Mouse (Mus musculus) forebrain, embryonic 11.5 days (tissue): Measurements from ENCODE around the gene Lrrc25. TPM values are rescaled to one million over a fixed set of nuclear protein-coding genes. Genes with fewer than 3 reads are reported as not detected.

Experiments used
- ATAC-seq: fragments of 200-750 bp; cut with Nextera tagmentation; replicated peaks from 2 replicates; pipeline ENCODE4 v1.8.0; 2017; ENCODE audit warnings: moderate TSS enrichment; ENCODE audit not compliant: low FRiP score
- DNase-seq: peaks from one replicate; pipeline ENCODE4 v3.0.0-alpha.2; 2017; ENCODE audit warnings: low spot score
- H3K27ac ChIP-seq: fragments of 300-500 bp; sonication (generic); 2 replicates; pipeline ENCODE4 v1.5.1; 2014; ENCODE audit warnings: low read depth, low read length
- H3K27me3 ChIP-seq: fragments of 300-500 bp; sonication (generic); 2 replicates; pipeline ENCODE4 v1.6.1; 2014; ENCODE audit warnings: mild to moderate bottlenecking, low read length, mixed read lengths; ENCODE audit not compliant: control insufficient read depth, insufficient read depth
- H3K36me3 ChIP-seq: fragments of 300-500 bp; sonication (generic); 2 replicates; pipeline ENCODE4 v1.6.1; 2014; ENCODE audit warnings: mild to moderate bottlenecking, low read length, moderate library complexity, mixed read lengths; ENCODE audit not compliant: control insufficient read depth, insufficient read depth
- H3K4me1 ChIP-seq: fragments of 300-500 bp; sonication (generic); replicated peaks from 2 replicates; pipeline ENCODE4 v1.6.1; 2014; ENCODE audit warnings: low read length, mixed read lengths; ENCODE audit not compliant: control insufficient read depth, insufficient read depth
- H3K4me2 ChIP-seq: fragments of 300-500 bp; sonication (generic); 2 replicates; pipeline ENCODE4 v1.6.1; 2014; ENCODE audit warnings: low read depth, mild to moderate bottlenecking, low read length, moderate library complexity, mixed read lengths; ENCODE audit not compliant: severe bottlenecking
- H3K4me3 ChIP-seq: fragments of 300-500 bp; sonication (generic); 2 replicates; pipeline ENCODE4 v1.5.1; 2014; ENCODE audit warnings: low read depth, low read length
- H3K9ac ChIP-seq: fragments of 300-500 bp; sonication (generic); 2 replicates; pipeline ENCODE4 v1.6.1; 2014; ENCODE audit warnings: low read length
- H3K9me3 ChIP-seq: fragments of 300-500 bp; sonication (generic); 2 replicates; pipeline ENCODE4 v1.6.1; 2016; ENCODE audit warnings: low read length, mixed read lengths; ENCODE audit not compliant: control insufficient read depth
- WGBS: fragments of 180-500 bp; shearing (Covaris S2); extraction: QIAGEN DNeasy Blood & Tissue Kit; methylation state at CpG from one replicate; pipeline ENCODE4 v1.1.7; 2014; 5-methylcytosine and 5-hydroxymethylcytosine counted together
- polyA plus RNA-seq: library from polyadenylated mRNA; unstranded; fragments of >200 nt; fragmentation: Nextera tagmentation; extraction: Ambion mirVana; gene quantifications from 2 replicates; pipeline ENCODE4 v1.2.1, GENCODE M21; 2014

Lrrc25 gene
- polyA plus RNA-seq, 1 experiment from 2014 or later: 1.2 TPM

DNA sequence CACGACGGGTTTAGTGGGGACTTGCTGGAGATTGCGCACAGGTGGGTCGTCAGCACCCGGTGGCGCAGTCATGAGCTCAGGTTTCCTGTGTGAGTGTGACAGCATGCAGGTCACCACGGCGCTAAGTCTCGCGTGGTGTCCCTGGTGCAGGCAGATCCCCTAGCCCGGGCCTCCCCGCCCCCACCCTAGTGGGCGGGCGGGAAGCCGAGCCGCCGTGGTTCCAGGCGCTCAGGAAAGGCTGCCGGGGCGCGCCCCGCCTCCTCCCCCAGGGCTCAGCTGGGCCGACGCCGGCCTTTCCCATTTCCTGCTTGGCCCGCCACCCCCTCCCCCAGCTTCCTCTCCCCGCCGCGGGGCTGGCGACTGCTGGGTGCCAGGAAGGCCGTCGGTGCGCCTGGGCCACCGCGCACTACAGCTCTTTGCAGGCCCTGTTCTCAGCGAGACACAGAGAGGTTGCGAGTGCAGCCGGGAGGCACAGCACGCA is 6.5 kb upstream of the Lrrc25 start:
- Histone ChIP-seq H3K27me3 (peaks cover 4% of the 10 kb centered on the region; the same call in 1 of the 2 replicates), H3K4me2 (peak overlapping the region; percentile 94), H3K36me3 (no peaks in the 10 kb centered on the region), H3K27ac (peak overlapping the region; percentile 91), H3K4me3 (peak overlapping the region; percentile 39), H3K9ac (peak overlapping the region; percentile 67), H3K4me1 (peaks cover 25% of the 10 kb centered on the region), H3K9me3 (no peaks in the 10 kb centered on the region)
- ATAC-seq: peak; percentile 64
- peak; percentile 92 for DNase-seq
- WGBS: 2% methylated on average over 37 of the region's 39 CpGs

DNA sequence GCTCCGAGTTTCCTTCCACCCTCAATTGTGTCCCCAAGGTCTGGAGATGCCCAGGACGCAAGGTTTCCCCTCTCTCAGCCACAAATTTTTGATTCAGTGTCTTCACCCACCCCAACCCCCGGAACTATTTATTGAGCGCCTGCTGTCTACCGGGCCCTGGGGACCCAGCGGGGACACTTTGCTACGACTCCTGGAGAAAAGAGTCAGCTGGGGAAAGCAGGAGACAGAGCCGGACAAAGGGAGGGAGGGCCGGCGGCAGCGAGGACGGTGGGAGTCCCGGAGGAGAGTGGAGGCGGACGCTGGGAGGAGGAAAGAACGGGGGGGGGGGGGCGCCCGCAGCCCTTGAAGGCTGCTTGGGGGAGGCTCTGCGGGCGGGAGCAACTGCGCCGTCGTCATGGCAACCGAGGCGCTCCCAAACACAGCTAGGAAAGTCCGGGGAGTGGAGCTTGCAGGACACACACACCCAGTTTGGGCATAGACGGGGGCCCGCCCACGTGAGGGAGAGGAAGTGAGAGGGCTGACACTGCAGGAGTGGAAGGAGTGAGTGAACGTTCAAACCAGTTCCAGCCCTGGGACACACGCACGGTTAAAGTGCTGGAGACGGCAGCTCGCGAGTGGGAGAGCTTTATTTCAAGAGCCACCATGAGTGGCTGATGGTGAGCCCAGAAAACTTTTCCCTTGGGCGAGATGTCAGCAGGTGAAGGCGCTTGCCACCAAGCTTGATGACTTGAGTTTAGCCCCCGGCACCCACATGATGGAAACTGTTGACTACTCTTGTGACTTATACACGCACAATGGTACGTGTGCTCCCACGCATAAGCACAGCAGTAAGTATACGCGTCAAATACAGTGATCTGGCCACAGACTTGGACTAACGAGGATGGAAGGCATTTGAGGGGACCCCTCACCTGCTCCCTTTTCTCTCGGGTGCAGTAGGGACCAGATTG is 5.8 kb upstream of the Lrrc25 start:
- WGBS: 1% methylated on average over 42 of the region's 45 CpGs
- peak overlapping the region; percentile 39 for H3K4me3 ChIP-seq
- ATAC-seq (peak; percentile 49), DNase-seq (peak; percentile 92)
- H3K4me1 ChIP-seq: peaks cover 25% of the 10 kb centered on the region
- no peaks in the 10 kb centered on the region for H3K36me3 ChIP-seq
- peak overlapping the region; percentile 67 for H3K9ac ChIP-seq
- peak overlapping the region; percentile 94 for H3K4me2 ChIP-seq
- H3K27me3 ChIP-seq: peaks cover 4% of the 10 kb centered on the region; the same call in 1 of the 2 replicates
- H3K27ac ChIP-seq: peak overlapping the region; percentile 91
- no peaks in the 10 kb centered on the region for H3K9me3 ChIP-seq

DNA sequence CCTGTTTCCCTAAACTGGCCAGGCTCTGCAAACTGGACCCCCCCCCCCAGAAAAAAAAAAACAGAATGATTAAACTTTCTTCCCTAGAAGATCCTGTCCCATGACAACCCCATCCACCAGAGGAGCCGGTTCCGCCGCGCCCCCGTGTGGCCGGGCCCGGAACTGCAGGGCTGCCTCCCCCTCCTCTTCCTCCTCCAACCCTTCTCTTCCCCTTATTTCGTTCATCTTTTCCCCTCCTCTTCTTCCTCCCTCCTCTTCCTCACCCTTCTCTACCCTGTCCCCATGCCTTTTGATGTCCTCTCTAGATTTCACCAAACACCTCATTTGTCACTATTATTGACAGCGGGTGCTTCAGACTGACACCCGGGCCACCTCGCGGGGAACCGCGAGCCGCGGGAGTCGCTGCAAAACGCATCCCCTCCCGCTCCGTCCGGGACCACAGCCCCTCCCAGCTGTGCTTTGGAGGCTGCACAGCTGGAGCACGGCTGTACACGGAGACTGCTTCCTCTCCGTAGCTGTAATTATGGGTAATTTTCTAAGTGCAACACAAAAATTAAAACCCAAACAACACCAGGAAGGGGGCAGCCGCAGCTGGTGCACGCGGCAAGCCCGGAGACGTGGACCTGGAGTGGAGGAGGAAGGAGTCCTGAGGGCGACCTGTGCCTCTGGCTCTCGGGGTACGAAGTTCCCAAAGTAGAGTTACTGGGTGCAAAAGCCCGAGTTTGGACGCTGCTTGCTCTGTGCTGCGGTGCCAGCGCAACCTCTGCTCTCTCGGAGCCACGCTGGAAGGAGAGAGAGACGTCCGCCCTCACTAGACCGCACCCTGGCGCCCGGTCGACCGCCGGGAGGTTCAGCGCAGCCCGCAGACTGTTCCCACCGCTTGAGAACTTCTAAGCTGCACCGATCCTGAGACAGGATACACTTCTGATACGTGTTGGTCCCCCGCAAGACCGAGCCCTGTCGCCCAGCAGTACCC is 4.9 kb upstream of the Lrrc25 start:
- H3K36me3 ChIP-seq: no peaks in the 10 kb centered on the region
- DNase-seq (peak; percentile 94), ATAC-seq (no peak)
- H3K4me2 ChIP-seq: peak overlapping the region; percentile 94
- no peaks in the 10 kb centered on the region for H3K9me3 ChIP-seq
- under 1% methylated on average over 54 of the region's 54 CpGs for WGBS
- peaks cover 4% of the 10 kb centered on the region; the same call in 1 of the 2 replicates for H3K27me3 ChIP-seq
- peaks cover 22% of the 10 kb centered on the region for H3K4me1 ChIP-seq
- H3K9ac ChIP-seq: peak overlapping the region; percentile 64
- peak overlapping the region; percentile 91; the same call in 1 of the 2 replicates for H3K27ac ChIP-seq
- peak overlapping the region; percentile 39 for H3K4me3 ChIP-seq

DNA sequence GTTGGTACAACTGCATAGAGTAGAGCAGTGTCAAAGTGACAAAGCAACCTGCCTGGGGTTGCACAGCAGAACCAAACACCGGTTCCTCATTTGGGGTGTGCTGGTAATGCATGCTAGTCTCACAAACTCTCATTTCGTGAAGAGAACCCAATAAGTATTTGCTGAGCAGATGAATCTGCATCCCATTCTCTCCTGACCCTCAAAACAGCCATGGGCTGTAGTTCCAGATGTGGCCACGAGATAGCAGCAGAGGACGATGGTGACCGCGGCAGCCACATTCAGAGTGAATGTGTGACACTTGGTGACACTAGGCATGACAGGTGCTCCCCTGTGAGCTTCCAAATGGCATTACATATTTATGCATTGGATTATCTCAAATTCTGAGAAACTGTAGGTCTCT is 4.1 kb upstream of the Lrrc25 start:
- no peaks in the 10 kb centered on the region for H3K9me3 ChIP-seq
- H3K27ac ChIP-seq: no peak overlapping the region
- ATAC-seq (no peak), DNase-seq (peak; percentile 94)
- H3K4me2 ChIP-seq: peak overlapping the region; percentile 94
- under 1% methylated on average over 6 of the region's 6 CpGs for WGBS
- peaks cover 4% of the 10 kb centered on the region; the same call in 1 of the 2 replicates for H3K27me3 ChIP-seq
- peaks cover 19% of the 10 kb centered on the region for H3K4me1 ChIP-seq
- no peaks in the 10 kb centered on the region for H3K36me3 ChIP-seq
- H3K9ac ChIP-seq: peak overlapping the region; percentile 64
- peak overlapping the region; percentile 39 for H3K4me3 ChIP-seq

DNA sequence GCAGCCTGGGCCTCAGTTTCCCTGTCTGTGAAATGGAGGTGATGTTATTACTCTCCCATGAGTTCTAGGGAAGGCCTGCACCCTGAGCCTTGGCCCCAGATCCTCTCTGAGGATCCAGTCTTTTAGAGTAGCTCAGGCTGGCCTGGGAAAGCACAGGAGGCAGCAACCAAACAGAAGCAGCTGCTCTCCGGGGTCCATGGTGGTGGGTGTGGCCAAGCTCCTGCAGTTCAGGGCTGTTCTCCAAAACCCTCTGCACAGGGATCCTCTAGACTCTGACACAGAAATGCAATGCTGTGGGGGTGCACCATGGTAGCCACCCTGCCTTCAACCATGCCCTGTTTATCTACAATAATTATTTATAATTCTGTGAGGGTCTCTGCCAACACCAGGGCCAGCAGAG is 2.2 kb upstream of the Lrrc25 start:
- WGBS: 27% methylated on average over 1 of the region's 1 CpGs
- DNase-seq (no peak), ATAC-seq (no peak)
- Histone ChIP-seq H3K4me2 (no peak overlapping the region), H3K9me3 (no peaks in the 10 kb centered on the region), H3K27me3 (peaks cover 4% of the 10 kb centered on the region; the same call in 1 of the 2 replicates), H3K9ac (no peak overlapping the region), H3K4me3 (no peak overlapping the region), H3K36me3 (no peaks in the 10 kb centered on the region), H3K27ac (no peak overlapping the region), H3K4me1 (peaks cover 17% of the 10 kb centered on the region)

DNA sequence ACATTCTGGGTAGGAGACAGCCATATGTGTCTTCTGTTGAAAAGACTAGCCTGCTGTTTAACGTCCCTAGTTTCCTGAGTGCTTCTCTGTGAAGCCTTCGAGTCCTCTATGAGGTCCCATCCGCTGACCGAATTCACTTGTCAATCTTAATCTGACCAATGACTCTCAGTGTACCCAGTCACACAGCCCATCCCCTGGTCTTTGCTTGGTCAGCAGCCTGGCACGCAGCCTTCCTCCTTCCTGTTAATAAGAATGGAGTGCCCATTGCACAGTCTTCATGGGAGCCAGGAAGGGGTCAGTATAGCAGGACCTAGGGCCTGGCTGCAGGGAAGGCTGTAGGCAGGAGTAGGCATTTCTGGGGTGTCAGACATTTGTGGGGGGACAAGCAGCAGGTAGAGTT is 1.5 kb upstream of the Lrrc25 start:
- 81% methylated on average over 5 of the region's 5 CpGs for WGBS
- Histone ChIP-seq H3K9me3 (no peaks in the 10 kb centered on the region), H3K27me3 (no peaks in the 10 kb centered on the region; the same call in 1 of the 2 replicates), H3K4me1 (peaks cover 13% of the 10 kb centered on the region), H3K36me3 (no peaks in the 10 kb centered on the region), H3K27ac (no peak overlapping the region), H3K9ac (no peak overlapping the region), H3K4me3 (no peak overlapping the region), H3K4me2 (no peak overlapping the region)
- ATAC-seq (no peak), DNase-seq (no peak)

DNA sequence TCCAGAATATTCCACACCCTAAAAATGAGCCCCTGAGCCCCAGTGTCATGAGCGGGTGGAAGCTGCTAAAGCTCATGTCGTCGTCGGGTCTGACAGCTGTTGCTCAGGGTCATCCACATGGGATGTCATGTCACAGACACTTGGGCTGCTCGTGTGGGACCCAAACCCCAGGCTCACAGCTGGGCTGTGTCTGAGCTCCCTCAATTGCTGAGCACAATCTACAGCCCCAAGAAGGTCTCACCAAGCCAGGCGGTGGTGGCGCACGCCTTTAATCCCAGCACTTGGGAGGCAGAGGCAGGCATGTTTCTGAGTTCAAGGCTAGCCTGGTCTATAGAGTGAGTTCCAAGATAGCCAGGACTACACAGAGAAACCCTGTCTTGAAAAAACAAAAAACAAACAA is 674 bp upstream of the Lrrc25 start:
- DNase-seq: no peak
- Histone ChIP-seq H3K27ac (no peak overlapping the region), H3K36me3 (no peaks in the 10 kb centered on the region), H3K9me3 (no peaks in the 10 kb centered on the region), H3K4me2 (no peak overlapping the region), H3K27me3 (no peaks in the 10 kb centered on the region; the same call in 1 of the 2 replicates), H3K9ac (no peak overlapping the region), H3K4me1 (peaks cover 8% of the 10 kb centered on the region), H3K4me3 (no peak overlapping the region)
- ATAC-seq: no peak
- WGBS: 92% methylated on average over 8 of the region's 8 CpGs

DNA sequence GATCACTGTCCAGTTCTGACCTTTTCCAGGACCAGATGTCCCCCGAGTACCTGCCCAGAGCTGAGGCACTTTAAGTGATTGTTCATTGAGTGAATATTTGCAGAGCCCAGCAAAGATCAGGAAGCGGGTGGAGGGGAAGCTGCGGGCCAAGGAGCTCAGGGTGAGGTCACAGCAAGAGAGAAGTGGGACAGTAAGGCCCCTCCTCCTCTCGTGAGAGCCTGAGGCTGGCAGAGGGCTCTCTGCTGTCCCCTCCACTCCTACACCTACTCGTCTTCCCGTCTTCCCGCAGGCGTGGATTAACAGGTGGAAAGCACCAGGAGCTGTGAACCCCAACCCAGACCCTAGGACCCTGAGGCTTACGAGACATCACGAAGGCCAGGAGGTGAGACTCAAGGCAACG is 690 bp downstream of the Lrrc25 start:
- H3K36me3 ChIP-seq: no peaks in the 10 kb centered on the region
- no peaks in the 10 kb centered on the region for H3K9me3 ChIP-seq
- H3K27ac ChIP-seq: no peak overlapping the region
- WGBS: 62% methylated on average over 11 of the region's 11 CpGs
- H3K27me3 ChIP-seq: no peaks in the 10 kb centered on the region
- DNase-seq (no peak), ATAC-seq (no peak)
- no peak overlapping the region for H3K4me3 ChIP-seq
- H3K9ac ChIP-seq: no peak overlapping the region
- H3K4me1 ChIP-seq: 0 out of 2 replicates have a peak, but pooled peaks cover 2% of the 10 kb centered on the region
- H3K4me2 ChIP-seq: no peak overlapping the region
